ENCODE assay signal across 25 mouse cellular contexts in genomic region chr12:107658241-107658640, GRCm38 (mm10).
DNase-seq lines count a peak whose midpoint lies in the region; ATAC-seq lines count a peak whose summit lies in the region.
"Had no signal": no experiment of that assay in that cellular context is flagged by ENCODE, and none has a peak within 500 bp of the region (broad histone marks: within the 10 kb centered on the region; RNA-seq: fewer than 3 reads in every experiment).

No protein-coding gene starts in this region.

- peaks cover 23% of the 10 kb centered on the region for H3K4me1 ChIP-seq in forebrain, embryonic 15.5 days
- peaks cover 34% of the 10 kb centered on the region for H3K4me1 ChIP-seq in forebrain, embryonic 12.5 days
- H3K4me1 ChIP-seq in hindbrain, embryonic 16.5 days (ENCODE audit: control insufficient read depth, insufficient read depth, low read depth, low read length), result peaks cover 3% of the 10 kb centered on the region; the same call in 1 of the 2 replicates
- peaks cover 22% of the 10 kb centered on the region for H3K4me1 ChIP-seq in hindbrain, embryonic 13.5 days (replicated peaks)
- H3K4me1 ChIP-seq in limb, embryonic 10.5 days, result peaks cover 62% of the 10 kb centered on the region
- H3K4me1 ChIP-seq in heart, embryonic 10.5 days, result peaks cover 4% of the 10 kb centered on the region

- no peaks in the 10 kb centered on the region for H3K9me3 ChIP-seq in forebrain, embryonic 15.5 days
- no peaks in the 10 kb centered on the region for H3K9me3 ChIP-seq in forebrain, embryonic 12.5 days
- no peaks in the 10 kb centered on the region for H3K9me3 ChIP-seq in hindbrain, embryonic 16.5 days (ENCODE audit: control insufficient read depth, low read length)
- H3K9me3 ChIP-seq in hindbrain, embryonic 13.5 days, result no peaks in the 10 kb centered on the region
- H3K9me3 ChIP-seq in limb, embryonic 10.5 days (replicated peaks), result no peaks in the 10 kb centered on the region
- no peaks in the 10 kb centered on the region for H3K9me3 ChIP-seq in heart, embryonic 10.5 days
- H3K9me3 ChIP-seq: embryonic facial prominence, embryonic 13.5 days; heart, embryonic 12.5 days; heart, embryonic 15.5 days; hindbrain, embryonic 10.5 days had no signal

- no peaks in the 10 kb centered on the region for H3K36me3 ChIP-seq in forebrain, embryonic 15.5 days
- no peaks in the 10 kb centered on the region for H3K36me3 ChIP-seq in forebrain, embryonic 12.5 days (replicated peaks)
- no peaks in the 10 kb centered on the region for H3K36me3 ChIP-seq in hindbrain, embryonic 16.5 days (ENCODE audit: control insufficient read depth, insufficient read depth, low read length)
- no peaks in the 10 kb centered on the region for H3K36me3 ChIP-seq in hindbrain, embryonic 13.5 days
- no peaks in the 10 kb centered on the region for H3K36me3 ChIP-seq in limb, embryonic 10.5 days
- H3K36me3 ChIP-seq in heart, embryonic 10.5 days, result no peaks in the 10 kb centered on the region
- H3K36me3 ChIP-seq: embryonic facial prominence, embryonic 13.5 days; heart, embryonic 12.5 days; heart, embryonic 15.5 days; hindbrain, embryonic 10.5 days had no signal

- ATAC-seq in forebrain, embryonic 15.5 days (replicated peaks), result no peak
- ATAC-seq in forebrain, embryonic 12.5 days (ENCODE audit: low FRiP score), result no peak
- no peak for ATAC-seq in hindbrain, embryonic 16.5 days
- ATAC-seq in hindbrain, embryonic 13.5 days (ENCODE audit: low FRiP score), result no peak
- ATAC-seq: CD4-positive, CD25-positive, alpha-beta regulatory T cell, adult 4 months; intestine, postnatal 0 days had no signal

- H3K27me3 ChIP-seq in forebrain, embryonic 15.5 days, result no peaks in the 10 kb centered on the region
- H3K27me3 ChIP-seq in forebrain, embryonic 12.5 days, result no peaks in the 10 kb centered on the region
- H3K27me3 ChIP-seq in hindbrain, embryonic 16.5 days (replicated peaks; ENCODE audit: control insufficient read depth, insufficient read depth, low read length), result peaks cover 2% of the 10 kb centered on the region; the same call in 1 of the 2 replicates
- H3K27me3 ChIP-seq in hindbrain, embryonic 13.5 days, result 0 out of 2 replicates have a peak, but pooled peaks cover 3% of the 10 kb centered on the region
- peaks cover 5% of the 10 kb centered on the region; the same call in 1 of the 2 replicates for H3K27me3 ChIP-seq in limb, embryonic 10.5 days (ENCODE audit: low read depth, poor library complexity, severe bottlenecking)
- H3K27me3 ChIP-seq in heart, embryonic 10.5 days (ENCODE audit: insufficient read depth, poor library complexity, severe bottlenecking), result no peaks in the 10 kb centered on the region
- H3K27me3 ChIP-seq: embryonic facial prominence, embryonic 13.5 days; heart, embryonic 15.5 days had no signal

- H3K27ac ChIP-seq in forebrain, embryonic 15.5 days (replicated peaks), result no peak overlapping the region
- H3K27ac ChIP-seq in forebrain, embryonic 12.5 days, result no peak overlapping the region
- H3K27ac ChIP-seq in hindbrain, embryonic 16.5 days (ENCODE audit: low read depth, low read length), result no peak overlapping the region
- H3K27ac ChIP-seq in hindbrain, embryonic 13.5 days, result no peak overlapping the region
- H3K27ac ChIP-seq in limb, embryonic 10.5 days, result peak overlapping the region; percentile 71; the same call in 1 of the 2 replicates
- no peak overlapping the region for H3K27ac ChIP-seq in heart, embryonic 10.5 days
- H3K27ac ChIP-seq: embryonic facial prominence, embryonic 13.5 days; gastrocnemius, adult 2 months; heart, embryonic 15.5 days; hindbrain, embryonic 14.5 days had no signal

- H3K4me2 ChIP-seq in forebrain, embryonic 15.5 days (replicated peaks), result 0 out of 2 replicates have a peak overlapping the region, but pooled peaks have one; percentile 4
- no peak overlapping the region for H3K4me2 ChIP-seq in forebrain, embryonic 12.5 days
- H3K4me2 ChIP-seq in hindbrain, embryonic 16.5 days (ENCODE audit: low read length), result 0 out of 2 replicates have a peak overlapping the region, but pooled peaks have one; percentile 13
- H3K4me2 ChIP-seq in hindbrain, embryonic 13.5 days, result no peak overlapping the region
- H3K4me2 ChIP-seq: embryonic facial prominence, embryonic 13.5 days; heart, embryonic 12.5 days; heart, embryonic 15.5 days; hindbrain, embryonic 14.5 days had no signal

- WGBS in forebrain, embryonic 15.5 days, result 50% methylated on average over 12 of the region's 12 CpGs
- 80% methylated on average over 12 of the region's 12 CpGs for WGBS in forebrain, embryonic 12.5 days
- 59% methylated on average over 12 of the region's 12 CpGs for WGBS in hindbrain, embryonic 16.5 days
- WGBS in hindbrain, embryonic 13.5 days, result 78% methylated on average over 12 of the region's 12 CpGs
- 87% methylated on average over 12 of the region's 12 CpGs for WGBS in limb, embryonic 10.5 days
- WGBS in heart, embryonic 10.5 days, result 85% methylated on average over 12 of the region's 12 CpGs

- H3K9ac ChIP-seq in forebrain, embryonic 15.5 days (replicated peaks), result no peak overlapping the region
- H3K9ac ChIP-seq in forebrain, embryonic 12.5 days, result no peak overlapping the region
- H3K9ac ChIP-seq in hindbrain, embryonic 16.5 days (ENCODE audit: low read depth, low read length), result no peak overlapping the region
- H3K9ac ChIP-seq in hindbrain, embryonic 13.5 days, result no peak overlapping the region
- H3K9ac ChIP-seq: embryonic facial prominence, embryonic 13.5 days; heart, embryonic 12.5 days; heart, embryonic 15.5 days; hindbrain, embryonic 14.5 days had no signal

- H3K4me3 ChIP-seq in forebrain, embryonic 15.5 days, result no peak overlapping the region
- H3K4me3 ChIP-seq in forebrain, embryonic 12.5 days (replicated peaks), result no peak overlapping the region
- no peak overlapping the region for H3K4me3 ChIP-seq in hindbrain, embryonic 16.5 days (ENCODE audit: low read length)
- no peak overlapping the region for H3K4me3 ChIP-seq in hindbrain, embryonic 13.5 days
- no peak overlapping the region for H3K4me3 ChIP-seq in limb, embryonic 10.5 days
- no peak overlapping the region for H3K4me3 ChIP-seq in heart, embryonic 10.5 days
- H3K4me3 ChIP-seq: embryonic facial prominence, embryonic 13.5 days; erythroblast, embryonic 14.5 days; gastrocnemius, adult 2 months; heart, embryonic 12.5 days; heart, embryonic 15.5 days; hindbrain, embryonic 10.5 days had no signal

- peak; percentile 32 to 34 for DNase-seq in right cerebral cortex, postnatal 10 days (ENCODE audit: low spot score in 2 of 2)
- DNase-seq in right cerebral cortex, adult 18-20 months, result no peak
- DNase-seq in limb, embryonic 10.5 days (ENCODE audit: low spot score), result no peak
- DNase-seq in heart, embryonic 10.5 days (ENCODE audit: low spot score), result no peak
- DNase-seq: adrenal gland, adult 2 months; adrenal gland, postnatal 14 days; cerebellum, adult 18-20 months; cerebellum, adult 9-10 months; gastrocnemius, adult 2 months; gastrocnemius, postnatal 14 days; heart, adult 11 months; heart, postnatal 10 days; heart, postnatal 36 days had no signal

Comparison
In these comparisons a context has a peak if more than half of its experiments do, and no peak if none do; other contexts are left out.
1. H3K4me2 ChIP-seq: peak in forebrain, embryonic 15.5 days (single experiment) and hindbrain, embryonic 16.5 days (single experiment); none in forebrain, embryonic 12.5 days (single experiment) and hindbrain, embryonic 13.5 days (single experiment).
2. DNase-seq: peak in right cerebral cortex, postnatal 10 days (2 of 2); none in right cerebral cortex, adult 18-20 months (single experiment), limb, embryonic 10.5 days (single experiment) and heart, embryonic 10.5 days (single experiment).